Mouse (Mus musculus): ENCODE measurements at regions not wholly inside any gene's neighbourhood (a gene's known extent, or its start where the extent isn't known, plus 50 kb on each side); places are given as distances from the start of the nearest gene placed in this dataset.

- Histone ChIP-seq H3K27ac (ENCODE audit: low read depth, low read length) (no peak overlapping the region), H3K36me3 (ENCODE audit: control insufficient read depth, insufficient read depth, low read length) (no peaks in the 10 kb centered on the region), H3K9ac (ENCODE audit: low read length) (no peak overlapping the region), H3K4me1 (ENCODE audit: control insufficient read depth, insufficient read depth, low read length) (peaks cover 14% of the 10 kb centered on the region), H3K4me3 (ENCODE audit: low read depth, low read length) (no peak overlapping the region), H3K4me2 (ENCODE audit: low read length) (no peak overlapping the region), H3K9me3 (replicated peaks; ENCODE audit: control insufficient read depth, low read length) (no peaks in the 10 kb centered on the region), H3K27me3 (replicated peaks; ENCODE audit: control insufficient read depth, insufficient read depth, low read length) (no peaks in the 10 kb centered on the region)
- DNase-seq (ENCODE audit: low spot score) (no peak), ATAC-seq (no peak)
- WGBS, result 74% methylated on average over 6 of the region's 6 CpGs
Measured at GRCm38 (mm10) chr13:111995716-111996115, 186.9 kb upstream of the Map3k1 start.

- Histone ChIP-seq H3K9me3 (replicated peaks; ENCODE audit: control insufficient read depth, low read length) (no peaks in the 10 kb centered on the region), H3K27ac (ENCODE audit: low read depth, low read length) (no peak overlapping the region), H3K27me3 (replicated peaks; ENCODE audit: control insufficient read depth, insufficient read depth, low read length) (no peaks in the 10 kb centered on the region), H3K4me2 (ENCODE audit: low read length) (no peak overlapping the region), H3K36me3 (ENCODE audit: control insufficient read depth, insufficient read depth, low read length) (no peaks in the 10 kb centered on the region), H3K4me1 (ENCODE audit: control insufficient read depth, insufficient read depth, low read length) (peaks cover 18% of the 10 kb centered on the region), H3K9ac (ENCODE audit: low read length) (no peak overlapping the region), H3K4me3 (ENCODE audit: low read depth, low read length) (no peak overlapping the region)
- 75% methylated on average over 11 of the region's 11 CpGs for WGBS
- ATAC-seq, result no peak
- no peak for DNase-seq (ENCODE audit: low spot score)
Measured at GRCm38 (mm10) chr13:111996910-111997309, 188.1 kb upstream of the Map3k1 start.

GRCm38 (mm10) chr13:111997980-111998945 is 189.5 kb upstream of the Map3k1 start:
- H3K4me3 ChIP-seq (ENCODE audit: low read depth, low read length), result no peak overlapping the region
- no peak overlapping the region for H3K4me2 ChIP-seq (ENCODE audit: low read length)
- no peak overlapping the region for H3K27ac ChIP-seq (ENCODE audit: low read depth, low read length)
- H3K36me3 ChIP-seq (ENCODE audit: control insufficient read depth, insufficient read depth, low read length), result no peaks in the 10 kb centered on the region
- H3K9me3 ChIP-seq (replicated peaks; ENCODE audit: control insufficient read depth, low read length), result no peaks in the 10 kb centered on the region
- WGBS, result 81% methylated on average over 11 of the region's 11 CpGs
- peaks cover 18% of the 10 kb centered on the region for H3K4me1 ChIP-seq (ENCODE audit: control insufficient read depth, insufficient read depth, low read length)
- H3K27me3 ChIP-seq (replicated peaks; ENCODE audit: control insufficient read depth, insufficient read depth, low read length), result no peaks in the 10 kb centered on the region
- DNase-seq (ENCODE audit: low spot score) (no peak), ATAC-seq (no peak)
- H3K9ac ChIP-seq (ENCODE audit: low read length), result no peak overlapping the region

GRCm38 (mm10) chr13:111999647-112000292 is 191.0 kb upstream of the Map3k1 start:
- no peak overlapping the region for H3K4me2 ChIP-seq (ENCODE audit: low read length)
- H3K9me3 ChIP-seq (replicated peaks; ENCODE audit: control insufficient read depth, low read length), result no peaks in the 10 kb centered on the region
- DNase-seq (ENCODE audit: low spot score) (no peak), ATAC-seq (no peak)
- no peak overlapping the region for H3K9ac ChIP-seq (ENCODE audit: low read length)
- no peaks in the 10 kb centered on the region for H3K36me3 ChIP-seq (ENCODE audit: control insufficient read depth, insufficient read depth, low read length)
- H3K4me1 ChIP-seq (ENCODE audit: control insufficient read depth, insufficient read depth, low read length), result peaks cover 18% of the 10 kb centered on the region
- WGBS, result 85% methylated on average over 6 of the region's 6 CpGs
- H3K4me3 ChIP-seq (ENCODE audit: low read depth, low read length), result no peak overlapping the region
- no peak overlapping the region for H3K27ac ChIP-seq (ENCODE audit: low read depth, low read length)
- no peaks in the 10 kb centered on the region for H3K27me3 ChIP-seq (replicated peaks; ENCODE audit: control insufficient read depth, insufficient read depth, low read length)

- no peaks in the 10 kb centered on the region for H3K27me3 ChIP-seq (replicated peaks; ENCODE audit: control insufficient read depth, insufficient read depth, low read length)
- no peaks in the 10 kb centered on the region for H3K9me3 ChIP-seq (replicated peaks; ENCODE audit: control insufficient read depth, low read length)
- DNase-seq (ENCODE audit: low spot score) (no peak), ATAC-seq (no peak)
- no peak overlapping the region for H3K27ac ChIP-seq (ENCODE audit: low read depth, low read length)
- no peak overlapping the region for H3K9ac ChIP-seq (ENCODE audit: low read length)
- no peak overlapping the region for H3K4me3 ChIP-seq (ENCODE audit: low read depth, low read length)
- H3K4me1 ChIP-seq (ENCODE audit: control insufficient read depth, insufficient read depth, low read length), result peaks cover 18% of the 10 kb centered on the region
- no peaks in the 10 kb centered on the region for H3K36me3 ChIP-seq (ENCODE audit: control insufficient read depth, insufficient read depth, low read length)
- H3K4me2 ChIP-seq (ENCODE audit: low read length), result no peak overlapping the region
- WGBS, result 46% methylated on average over 6 of the region's 6 CpGs
Measured at GRCm38 (mm10) chr13:112000293-112000665, 191.5 kb upstream of the Map3k1 start.

DNA sequence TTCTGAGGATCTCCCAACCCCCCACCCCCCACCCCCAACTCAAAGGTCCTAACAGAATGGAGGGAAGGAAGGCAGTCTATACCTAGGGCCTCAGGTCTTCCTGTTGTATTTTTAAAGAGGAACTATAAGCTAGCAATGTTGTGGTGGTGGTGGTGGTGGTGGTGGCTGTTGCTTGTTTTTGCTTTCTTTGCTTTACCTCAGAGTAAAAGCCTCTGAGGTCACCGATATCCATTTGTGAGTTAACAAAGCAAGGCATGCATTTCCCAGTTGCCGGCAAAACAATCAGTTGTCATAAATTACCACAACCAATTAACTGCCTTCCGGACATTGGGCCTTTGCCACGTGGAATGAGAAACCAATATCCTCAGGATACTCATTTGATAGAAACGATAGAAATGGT is 191.9 kb upstream of the Map3k1 start:
- no peaks in the 10 kb centered on the region for H3K27me3 ChIP-seq (replicated peaks; ENCODE audit: control insufficient read depth, insufficient read depth, low read length)
- H3K4me3 ChIP-seq (ENCODE audit: low read depth, low read length), result no peak overlapping the region
- no peak overlapping the region for H3K27ac ChIP-seq (ENCODE audit: low read depth, low read length)
- H3K9ac ChIP-seq (ENCODE audit: low read length), result no peak overlapping the region
- no peak for DNase-seq (ENCODE audit: low spot score)
- H3K4me2 ChIP-seq (ENCODE audit: low read length), result no peak overlapping the region
- no peaks in the 10 kb centered on the region for H3K9me3 ChIP-seq (replicated peaks; ENCODE audit: control insufficient read depth, low read length)
- WGBS, result 27% methylated on average over 5 of the region's 5 CpGs
- H3K4me1 ChIP-seq (ENCODE audit: control insufficient read depth, insufficient read depth, low read length), result peaks cover 18% of the 10 kb centered on the region
- H3K36me3 ChIP-seq (ENCODE audit: control insufficient read depth, insufficient read depth, low read length), result no peaks in the 10 kb centered on the region
- ATAC-seq, result no peak

DNA sequence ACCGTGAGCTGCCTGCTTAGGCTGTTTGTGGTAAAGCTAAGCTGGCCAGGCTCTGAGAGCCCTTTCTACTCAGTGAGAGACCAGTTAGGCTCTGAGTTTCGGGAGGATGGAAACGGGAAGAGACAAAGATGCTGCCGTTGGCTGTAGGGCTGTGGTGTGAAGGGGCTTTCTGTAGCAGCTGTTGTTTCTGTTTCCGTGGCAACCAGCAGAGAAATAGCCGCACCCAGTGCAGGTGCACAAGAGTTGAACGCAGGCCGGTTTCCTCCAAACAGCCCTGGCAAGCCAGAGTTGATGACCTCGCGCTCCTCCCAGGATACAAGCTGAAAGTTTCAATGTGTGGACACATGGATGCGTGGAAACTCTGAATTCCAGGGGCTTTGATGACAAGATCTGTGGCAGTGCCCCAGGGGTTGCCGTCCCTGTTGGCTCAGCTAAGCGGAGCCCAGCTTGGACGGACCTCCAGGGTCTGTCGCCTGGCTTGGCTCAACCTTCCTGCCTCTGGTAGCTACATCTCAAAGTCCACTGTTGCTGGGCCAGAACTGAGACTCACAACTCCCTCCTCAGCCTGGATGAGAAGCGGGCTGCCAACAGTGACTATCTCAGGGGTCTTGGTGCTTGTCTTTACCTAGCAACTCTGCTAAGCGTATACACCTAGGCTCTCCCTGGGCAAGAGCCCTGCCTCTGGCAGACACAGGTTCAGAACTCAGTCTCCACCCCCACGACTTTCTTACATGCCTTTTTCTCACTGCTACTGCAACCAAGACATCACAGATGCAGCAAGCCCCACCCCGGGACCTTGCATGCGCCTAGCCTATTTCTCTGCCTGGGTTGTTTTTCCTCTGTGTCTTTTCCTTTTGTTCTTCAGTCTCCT is 192.6 kb upstream of the Map3k1 start:
- no peaks in the 10 kb centered on the region for H3K36me3 ChIP-seq (ENCODE audit: control insufficient read depth, insufficient read depth, low read length)
- WGBS, result 47% methylated on average over 20 of the region's 20 CpGs
- no peak overlapping the region for H3K9ac ChIP-seq (ENCODE audit: low read length)
- H3K27ac ChIP-seq (ENCODE audit: low read depth, low read length), result 0 out of 2 replicates have a peak overlapping the region, but pooled peaks have one; percentile 14
- ATAC-seq, result peak; percentile 76
- no peaks in the 10 kb centered on the region for H3K27me3 ChIP-seq (replicated peaks; ENCODE audit: control insufficient read depth, insufficient read depth, low read length)
- H3K4me3 ChIP-seq (ENCODE audit: low read depth, low read length), result no peak overlapping the region
- peaks cover 16% of the 10 kb centered on the region for H3K4me1 ChIP-seq (ENCODE audit: control insufficient read depth, insufficient read depth, low read length)
- H3K9me3 ChIP-seq (replicated peaks; ENCODE audit: control insufficient read depth, low read length), result no peaks in the 10 kb centered on the region
- DNase-seq (ENCODE audit: low spot score), result peak; percentile 69
- H3K4me2 ChIP-seq (ENCODE audit: low read length), result 0 out of 2 replicates have a peak overlapping the region, but pooled peaks have one; percentile 8

- H3K4me2 ChIP-seq (ENCODE audit: low read length), result no peak overlapping the region
- peaks cover 15% of the 10 kb centered on the region for H3K4me1 ChIP-seq (ENCODE audit: control insufficient read depth, insufficient read depth, low read length)
- no peaks in the 10 kb centered on the region for H3K9me3 ChIP-seq (replicated peaks; ENCODE audit: control insufficient read depth, low read length)
- H3K27ac ChIP-seq (ENCODE audit: low read depth, low read length), result no peak overlapping the region
- H3K36me3 ChIP-seq (ENCODE audit: control insufficient read depth, insufficient read depth, low read length), result no peaks in the 10 kb centered on the region
- no peak overlapping the region for H3K9ac ChIP-seq (ENCODE audit: low read length)
- no peak for ATAC-seq
- DNase-seq (ENCODE audit: low spot score), result no peak
- H3K4me3 ChIP-seq (ENCODE audit: low read depth, low read length), result no peak overlapping the region
- H3K27me3 ChIP-seq (replicated peaks; ENCODE audit: control insufficient read depth, insufficient read depth, low read length), result no peaks in the 10 kb centered on the region
- 66% methylated on average over 15 of the region's 15 CpGs for WGBS
Measured at GRCm38 (mm10) chr13:112002661-112003347, 194.0 kb upstream of the Map3k1 start.

Data from forebrain, embryonic 14.5 days (tissue).